Mouse (Mus musculus) megakaryocyte progenitor cell, adult 5-6 weeks (primary cell): ENCODE measurements around the gene Lhx1. TPM values are rescaled to one million over a fixed set of nuclear protein-coding genes. Genes with fewer than 3 reads are reported as not detected.

Experiments used
- ATAC-seq: replicated peaks from 2 replicates; pipeline ENCODE4 v1.8.0; 2016; ENCODE audit warnings: mild to moderate bottlenecking, moderate TSS enrichment, inconsistent platforms; ENCODE audit not compliant: poor library complexity
- total RNA-seq, 2 experiments: library from RNA; stranded (forward) in 1 of 2; stranded (reverse) in 1 of 2; fragments of 157-497, 149-512 nt in 1 of 2; fragments of 200-1000 nt in 1 of 2; gene quantifications; 2 replicates each; pipeline versions ENCODE4 v1.2.3 to v1.2.4; 2015 to 2017

Gene Lhx1
- total RNA-seq, 2 experiments from 2014 or later, result not detected

DNA sequence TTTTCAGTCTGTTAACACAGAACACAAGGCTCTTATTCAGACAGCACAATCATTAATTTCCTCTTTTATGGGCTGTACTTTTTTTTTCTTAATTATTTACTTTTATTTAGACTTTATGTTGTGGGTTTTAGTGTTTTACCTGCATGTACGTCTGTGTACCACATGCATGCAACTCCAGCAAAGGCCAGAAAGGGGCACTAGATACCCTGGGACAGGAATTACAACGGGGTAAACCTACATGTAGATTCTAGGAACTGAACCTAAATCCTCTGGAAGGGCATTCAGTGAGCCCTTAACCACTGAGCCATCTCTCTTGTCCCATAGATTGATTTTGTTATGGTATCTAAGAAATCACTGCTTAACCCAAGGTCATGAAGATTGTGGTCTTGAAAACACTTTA lies 27.4 kb downstream of the Lhx1 start:
- no peak for ATAC-seq

DNA sequence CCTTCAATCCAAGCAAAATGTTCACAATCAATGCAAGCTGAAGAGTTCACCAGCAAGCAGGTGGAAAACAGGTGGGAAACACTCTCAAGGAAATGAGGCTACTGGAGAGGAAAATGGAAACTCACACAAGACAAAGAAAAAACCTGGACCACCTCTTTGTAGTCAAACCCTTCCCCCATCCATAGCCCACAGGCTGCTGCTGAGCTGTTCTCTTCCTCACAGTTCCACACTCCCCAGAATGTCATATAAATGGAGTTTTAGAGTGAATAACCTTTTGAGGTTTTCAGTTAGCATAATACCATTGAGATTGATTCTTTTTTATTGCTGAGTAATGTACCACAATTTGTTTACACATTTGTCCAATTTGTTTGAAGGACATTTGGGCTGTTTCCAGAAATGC lies 28.4 kb downstream of the Lhx1 start:
- ATAC-seq, result no peak

- no peak for ATAC-seq
Measured at GRCm38 (mm10) chr11:84495774-84496173, 29.6 kb downstream of the Lhx1 start.

GRCm38 (mm10) chr11:84481661-84482060 lies 43.7 kb downstream of the Lhx1 start:
- ATAC-seq, result no peak

DNA sequence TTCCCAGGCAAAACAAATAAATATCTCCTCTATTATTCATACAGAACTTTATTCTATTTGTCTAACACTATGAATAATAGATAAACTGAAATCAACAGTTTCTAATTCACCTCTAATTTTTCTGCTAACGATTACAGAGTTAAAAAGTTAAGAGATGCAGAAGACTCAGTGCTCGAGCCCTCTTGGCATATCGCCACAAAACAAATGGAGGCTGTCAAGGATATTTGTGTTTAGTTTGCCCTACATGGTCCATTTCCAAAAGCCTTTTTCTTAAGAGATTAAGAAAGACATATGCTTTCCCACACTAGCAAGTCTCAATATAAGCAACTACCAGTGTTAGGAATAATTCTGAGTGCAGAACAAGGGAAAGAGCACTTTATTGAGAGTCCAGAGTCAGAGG lies 44.9 kb downstream of the Lhx1 start:
- no peak for ATAC-seq

GRCm38 (mm10) chr11:84476641-84477040 lies 48.7 kb downstream of the Lhx1 start:
- no peak for ATAC-seq

- ATAC-seq, result no peak
Measured at GRCm38 (mm10) chr11:84475991-84476390, 49.3 kb downstream of the Lhx1 start.

GRCm38 (mm10) chr11:84473093-84473667 lies 52.2 kb downstream of the Lhx1 start:
- 0 out of 2 replicates have a peak, but pooled peaks have one; percentile 37 for ATAC-seq

Other genes starting within 250 kb of the Lhx1 start
- 56.9 and 60.5 TPM in 2 replicates for gene Aatf, start 12.0 kb downstream of the Lhx1 start, total RNA-seq (2015)
- gene Aatf, start 12.0 kb downstream of the Lhx1 start, total RNA-seq (2017), result 98.8 and 108 TPM in 2 replicates